Mouse (Mus musculus): ENCODE measurements at regions not wholly inside any gene's neighbourhood (a gene's known extent, or its start where the extent isn't known, plus 50 kb on each side); places are given as distances from the start of the nearest gene placed in this dataset.

- no peak for DNase-seq (ENCODE audit: low spot score)
Measured at GRCm38 (mm10) chrX:158920217-158920616, 289.9 kb upstream of the Rps6ka3 start.

DNA sequence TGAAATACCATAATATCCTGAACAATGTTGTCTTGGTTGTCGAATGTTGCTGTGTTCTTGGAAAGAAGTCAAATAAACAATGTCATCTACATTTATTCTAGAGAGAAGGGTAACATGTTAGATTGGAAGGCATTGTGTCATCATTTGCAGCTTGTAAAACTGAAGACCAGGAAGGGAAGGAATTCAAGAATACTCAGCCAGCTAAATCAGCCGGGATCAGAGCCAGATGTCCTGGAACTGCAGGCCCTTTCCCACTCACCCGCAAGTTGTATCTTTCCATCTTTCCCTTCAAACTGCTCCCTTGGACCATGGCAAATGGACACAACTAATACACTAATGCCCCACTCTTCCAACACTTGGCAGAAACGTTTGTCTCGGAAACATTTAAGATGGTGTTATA is 288.7 kb upstream of the Rps6ka3 start:
- no peak for DNase-seq (ENCODE audit: low spot score)

DNA sequence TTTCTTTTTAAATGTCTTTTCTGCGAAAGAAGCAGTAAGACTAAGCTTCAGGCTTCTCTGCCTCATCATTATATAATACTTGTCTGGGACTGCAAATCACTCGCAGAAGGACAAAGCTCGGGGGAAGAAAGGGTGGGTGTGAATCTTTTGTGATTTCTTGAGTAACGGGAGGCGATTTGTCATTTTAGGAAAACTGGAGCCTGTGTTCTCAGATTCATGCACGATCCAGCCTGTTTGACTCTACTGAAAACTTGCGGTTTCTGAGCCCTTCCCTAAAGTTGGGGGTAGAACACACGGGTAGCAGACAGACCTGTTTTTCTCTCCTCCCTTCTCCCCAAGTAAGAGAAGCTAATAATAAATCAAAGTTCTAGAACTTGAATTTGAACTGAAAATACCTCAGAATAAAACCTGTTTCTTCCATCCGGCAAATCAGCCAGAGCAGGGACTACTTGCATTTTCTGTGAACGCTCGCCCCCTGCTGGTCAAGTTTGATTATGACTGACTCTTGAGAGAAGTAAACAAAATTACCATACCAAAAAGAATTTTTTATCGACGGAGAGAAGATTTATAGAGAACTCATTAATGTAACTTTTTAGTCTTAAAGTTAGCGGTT is 288.2 kb upstream of the Rps6ka3 start:
- DNase-seq (ENCODE audit: low spot score) = peak; percentile 35

DNA sequence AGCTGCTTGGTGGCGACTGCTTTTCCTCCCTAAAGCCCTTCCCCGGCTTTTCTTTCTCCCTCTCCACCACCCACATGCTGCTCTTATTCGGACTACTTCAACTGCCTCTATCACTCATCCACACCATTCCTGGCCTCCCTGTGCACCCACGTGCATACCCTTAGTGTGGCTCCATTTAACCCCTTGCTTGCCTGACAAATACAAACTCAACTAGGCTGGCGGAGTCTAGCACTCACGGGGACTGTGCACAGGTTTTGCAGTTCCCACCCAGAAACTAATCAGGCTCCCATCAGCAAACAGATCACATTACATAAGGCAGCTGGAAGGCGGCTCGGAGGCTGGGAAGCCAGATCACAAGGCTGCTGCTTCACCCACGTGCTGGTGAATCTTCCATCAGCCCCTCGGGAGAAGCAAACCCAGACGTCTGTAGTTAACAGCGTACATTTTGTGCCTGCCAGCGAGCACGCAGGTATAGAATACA is 287.0 kb upstream of the Rps6ka3 start:
- no peak for DNase-seq (ENCODE audit: low spot score)

GRCm38 (mm10) chrX:158923657-158924489 is 286.2 kb upstream of the Rps6ka3 start:
- no peak for DNase-seq (ENCODE audit: low spot score)

GRCm38 (mm10) chrX:158924490-158925398 is 285.4 kb upstream of the Rps6ka3 start:
- DNase-seq (ENCODE audit: low spot score) = no peak

DNA sequence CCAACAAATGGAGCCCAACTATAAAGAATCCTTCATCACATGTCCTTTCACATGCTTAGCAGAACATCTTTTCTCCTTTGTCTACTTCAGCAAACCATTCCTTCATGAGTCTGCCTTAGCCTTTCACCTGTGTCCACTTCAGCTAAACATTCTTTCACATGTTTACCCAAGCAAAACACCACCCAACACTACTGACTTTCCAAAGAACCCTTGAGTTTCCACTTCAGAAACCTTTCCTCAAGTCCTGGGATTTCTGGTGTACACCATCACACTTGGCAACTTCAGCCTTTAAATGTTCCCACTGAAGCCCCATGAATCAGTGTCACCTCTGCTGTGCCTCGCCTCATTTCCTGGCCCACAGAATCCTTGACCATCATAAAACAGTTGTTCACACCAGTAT is 278.2 kb upstream of the Rps6ka3 start:
- no peak for DNase-seq (ENCODE audit: low spot score)

GRCm38 (mm10) chrX:158947191-158947590 is 262.9 kb upstream of the Rps6ka3 start:
- no peak for DNase-seq (ENCODE audit: low spot score)

DNA sequence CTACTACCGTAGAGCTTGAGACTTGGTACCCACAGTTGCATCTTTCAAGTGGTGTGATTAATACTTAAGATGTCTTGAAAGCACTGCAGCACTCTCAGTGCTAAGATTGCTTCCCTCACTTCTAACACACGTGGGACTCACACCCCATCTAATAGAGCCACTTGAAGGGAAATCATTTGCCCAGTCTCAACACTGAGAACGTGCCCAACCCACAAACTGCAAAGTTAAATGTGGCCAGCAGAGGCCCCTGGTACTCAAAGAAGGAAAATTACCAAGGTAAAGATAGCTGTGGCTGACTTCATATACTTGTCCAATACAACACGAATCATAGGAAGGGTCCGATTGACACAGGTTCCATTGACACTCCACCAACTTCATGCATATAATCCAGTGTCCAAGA is 238.4 kb upstream of the Rps6ka3 start:
- no peak for DNase-seq (ENCODE audit: low spot score)

- no peak for DNase-seq (ENCODE audit: low spot score)
Measured at GRCm38 (mm10) chrX:158976648-158977047, 233.5 kb upstream of the Rps6ka3 start.

- DNase-seq (ENCODE audit: low spot score) = no peak
Measured at GRCm38 (mm10) chrX:158984721-158985120, 225.4 kb upstream of the Rps6ka3 start.

DNA sequence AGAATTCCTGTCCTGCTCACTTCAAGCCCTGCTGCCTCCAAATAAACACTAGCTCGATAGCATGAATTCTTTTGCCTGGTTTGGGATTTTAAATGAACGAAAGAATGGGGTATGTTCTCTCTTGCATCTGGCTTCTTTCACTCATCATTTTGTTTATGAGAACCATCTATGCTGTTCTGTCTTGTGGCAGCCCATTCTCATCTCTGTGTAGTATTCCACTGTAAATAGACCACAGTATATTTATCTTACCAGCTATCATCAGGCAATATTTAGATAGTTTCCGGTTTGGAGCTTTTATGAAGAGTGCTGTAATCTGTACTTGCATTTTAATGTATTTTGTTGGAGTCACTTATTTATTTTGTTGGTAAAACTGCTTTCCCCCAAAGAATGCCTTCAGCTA is 222.4 kb upstream of the Rps6ka3 start:
- no peak for DNase-seq (ENCODE audit: low spot score)

GRCm38 (mm10) chrX:159018955-159019354 is 191.2 kb upstream of the Rps6ka3 start:
- no peak for DNase-seq (ENCODE audit: low spot score)

GRCm38 (mm10) chrX:159026311-159026710 is 183.8 kb upstream of the Rps6ka3 start:
- DNase-seq (ENCODE audit: low spot score) = no peak

DNA sequence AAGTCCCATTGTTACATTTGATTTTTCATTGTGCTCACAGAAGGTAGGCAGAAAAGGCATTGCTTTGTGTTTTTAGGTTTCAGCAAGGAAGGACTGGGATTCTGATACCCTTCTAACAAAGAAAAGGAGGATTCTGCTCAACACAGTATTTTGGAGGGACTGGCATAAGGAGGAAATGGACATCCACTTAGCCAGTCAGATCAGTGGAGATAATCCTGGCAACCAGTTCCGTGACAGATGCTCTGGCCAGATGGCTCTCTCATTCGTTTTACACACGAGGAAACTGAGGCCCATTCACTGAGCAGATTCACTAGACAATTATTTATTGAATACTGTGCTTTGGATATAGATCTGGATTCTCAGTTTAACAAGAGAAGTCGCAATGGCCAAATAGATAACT is 178.2 kb upstream of the Rps6ka3 start:
- no peak for DNase-seq (ENCODE audit: low spot score)

- DNase-seq (ENCODE audit: low spot score) = peak; percentile 68
Measured at GRCm38 (mm10) chrX:159043432-159043831, 166.7 kb upstream of the Rps6ka3 start.

DNA sequence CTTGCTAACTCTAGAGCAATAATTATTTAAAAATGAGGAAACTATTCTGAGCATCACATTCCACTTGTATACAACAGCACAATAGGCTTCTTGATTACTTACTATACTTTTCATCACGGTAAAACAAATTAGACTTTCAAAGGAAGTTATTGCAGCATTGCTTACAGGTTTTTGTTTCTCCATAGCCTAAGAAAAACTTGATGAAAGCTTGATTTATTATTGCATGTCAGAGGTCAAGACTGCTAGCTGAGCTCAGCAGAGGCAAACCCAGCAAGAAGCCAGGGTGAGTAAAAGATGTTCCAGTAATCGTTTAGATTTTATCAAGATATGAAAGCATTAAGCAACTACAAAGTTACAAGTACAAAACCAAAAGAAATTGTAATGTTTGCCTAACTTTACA is 162.2 kb upstream of the Rps6ka3 start:
- DNase-seq (ENCODE audit: low spot score) = no peak

DNA sequence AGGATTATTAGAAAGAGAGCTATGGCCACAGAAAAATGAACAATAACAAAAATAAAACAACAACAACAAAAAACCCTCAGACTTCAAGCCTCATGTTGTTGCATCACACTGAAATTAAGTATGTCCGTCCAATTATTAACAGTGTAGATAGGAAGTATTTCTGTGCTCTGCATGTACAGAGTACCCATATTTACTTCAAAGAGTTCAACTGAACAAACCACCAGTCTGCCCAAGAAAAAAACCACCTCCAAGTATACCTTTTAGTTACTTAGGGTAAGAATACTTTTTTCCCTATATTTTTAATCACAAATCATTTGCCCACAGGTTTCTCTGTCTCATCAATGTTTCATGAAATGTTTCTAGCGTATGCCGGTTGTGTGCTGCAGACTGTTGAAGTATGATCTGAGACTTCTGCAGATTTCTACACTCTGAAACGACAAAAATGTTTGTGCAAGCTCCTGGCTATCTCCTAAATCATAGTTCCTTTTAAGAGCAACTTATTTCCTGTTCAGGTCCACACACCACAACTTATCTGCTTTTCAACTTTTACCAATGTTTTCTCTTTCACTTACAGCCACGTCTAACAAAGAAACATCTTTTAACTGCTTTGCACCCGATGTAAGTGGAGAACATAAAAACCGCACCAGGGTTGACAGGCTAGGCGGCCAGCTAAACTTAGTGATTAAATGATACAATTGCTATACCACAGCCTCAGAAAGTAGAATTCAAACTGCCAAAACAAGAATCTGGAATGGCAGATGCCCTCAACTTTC is 154.2 kb upstream of the Rps6ka3 start:
- no peak for DNase-seq (ENCODE audit: low spot score)

- DNase-seq (ENCODE audit: low spot score) = no peak
Measured at GRCm38 (mm10) chrX:159056462-159056805, 153.7 kb upstream of the Rps6ka3 start.

DNA sequence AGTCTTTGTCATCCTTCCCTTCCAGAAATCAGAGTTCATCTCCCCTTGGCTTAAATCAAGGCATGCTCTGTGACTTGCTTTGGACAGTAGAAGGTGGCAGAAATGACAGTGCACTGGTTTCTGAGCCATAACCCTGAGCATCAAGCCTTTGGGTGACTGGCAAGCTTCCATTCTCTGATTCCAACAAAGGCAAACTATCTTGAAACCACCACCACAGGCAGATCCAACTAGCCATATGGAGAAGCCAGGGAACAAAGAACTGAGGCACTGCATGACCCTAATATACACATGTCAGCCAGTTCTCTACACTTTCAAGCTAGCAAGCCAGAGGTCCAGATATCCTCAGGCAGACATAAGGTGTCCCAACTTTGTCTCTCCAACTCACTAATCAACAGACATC is 151.2 kb upstream of the Rps6ka3 start:
- DNase-seq (ENCODE audit: low spot score) = no peak

GRCm38 (mm10) chrX:159061322-159061721 is 148.8 kb upstream of the Rps6ka3 start:
- DNase-seq (ENCODE audit: low spot score) = no peak

GRCm38 (mm10) chrX:159066212-159066611 is 143.9 kb upstream of the Rps6ka3 start:
- DNase-seq (ENCODE audit: low spot score) = no peak

Data from ovary, postnatal 36 days (tissue).